ENCODE assay signal across 9 mouse cellular contexts in the genomic region with DNA sequence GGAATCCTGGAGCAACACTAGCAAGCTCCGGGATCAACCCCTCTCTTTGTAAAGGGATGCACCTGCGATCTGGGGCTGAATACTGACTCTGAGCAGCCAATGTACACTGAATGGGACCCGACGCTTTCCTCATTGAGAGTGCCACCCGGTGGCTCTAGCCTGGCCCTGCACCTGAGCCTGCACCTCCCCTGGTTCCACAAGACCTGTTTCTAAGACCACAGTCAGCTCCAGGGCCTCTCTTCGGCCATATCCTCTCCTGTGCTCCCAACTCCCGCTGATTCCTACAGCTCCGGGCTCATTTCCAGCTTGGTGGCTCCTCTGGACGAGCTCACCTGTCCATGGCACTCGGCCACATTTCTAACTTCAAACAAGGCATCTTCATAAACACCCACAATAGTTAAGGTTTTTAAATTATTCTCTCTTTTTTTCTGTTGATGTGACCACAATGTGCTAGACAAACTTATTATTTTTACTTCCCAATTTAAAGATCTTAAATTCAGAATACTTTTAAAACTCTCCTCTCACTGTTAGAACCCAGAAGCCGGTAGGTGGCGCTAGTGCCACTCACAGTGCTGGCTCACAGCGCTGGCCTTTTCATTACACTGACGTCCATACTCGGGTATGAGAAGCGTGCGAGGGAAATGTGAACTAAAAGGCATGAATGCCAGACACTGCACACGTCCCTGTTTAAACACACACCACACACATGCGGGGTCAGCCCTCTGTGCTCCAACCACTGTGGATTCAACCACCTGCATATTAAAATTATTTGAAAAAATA. TPM values are rescaled to one million over a fixed set of nuclear protein-coding genes. Genes with fewer than 3 reads are reported as not detected.
DNase-seq lines count a peak whose midpoint lies in the region; ATAC-seq and TF ChIP-seq lines count a peak whose summit lies in the region.
"Had no signal": no experiment of that assay in that cellular context is flagged by ENCODE, and none has a peak within 500 bp of the region (broad histone marks: within the 10 kb centered on the region; RNA-seq: fewer than 3 reads in every experiment).

No protein-coding gene starts in this region.

- no peak for TF ChIP-seq EP300 in liver, embryonic 14.5 days (IDR thresholded peaks at IDR 0.05; ENCODE audit: low read depth)

- peak; percentile 28 to 51 for DNase-seq in CD8-positive naive resting alpha-beta T cell, adult 2 months (ENCODE audit: low read depth in 2 of 2, low spot score in 2 of 2)
- DNase-seq in c-Kit-negative CD71-positive TER-119-positive erythroid progenitor cells, embryonic 14.5 days (ENCODE audit: low read depth, low spot score), result peak; percentile 9
- peak; percentile 81 to 93 for DNase-seq in kidney, postnatal 25 days
- peak; percentile 20 to 41 (median 33) for DNase-seq in liver, embryonic 14.5 days (ENCODE audit: low read depth in 3 of 3, low spot score in 3 of 3)

- ATAC-seq in forebrain, embryonic 12.5 days (ENCODE audit: low FRiP score), result peak; percentile 70
- ATAC-seq in heart, embryonic 16.5 days (replicated peaks; ENCODE audit: extremely low read depth, insufficient read depth, low FRiP score), result peak; percentile 74
- no peak for ATAC-seq in liver, embryonic 14.5 days (ENCODE audit: insufficient read depth)
- peak; percentile 90 for ATAC-seq in neural tube, embryonic 15.5 days (ENCODE audit: low FRiP score)

- 16% methylated on average over 19 of the region's 19 CpGs for WGBS in forebrain, embryonic 12.5 days
- WGBS in heart, embryonic 16.5 days, result 20% methylated on average over 19 of the region's 19 CpGs
- WGBS in liver, embryonic 14.5 days (ENCODE audit: insufficient replicate concordance), result 23% methylated on average over 19 of the region's 19 CpGs
- 16% methylated on average over 19 of the region's 19 CpGs for WGBS in neural tube, embryonic 15.5 days

- 0 out of 2 replicates have a peak, but pooled peaks cover 4% of the 10 kb centered on the region for H3K4me1 ChIP-seq in forebrain, embryonic 12.5 days
- peaks cover 19% of the 10 kb centered on the region for H3K4me1 ChIP-seq in heart, embryonic 16.5 days (ENCODE audit: control insufficient read depth, insufficient read depth, low read length)
- no peaks in the 10 kb centered on the region for H3K4me1 ChIP-seq in liver, embryonic 14.5 days (replicated peaks; ENCODE audit: control insufficient read depth in 2 of 2, insufficient read depth in 2 of 2, low read length in 1 of 2)
- H3K4me1 ChIP-seq in neural tube, embryonic 15.5 days, result peaks cover 6% of the 10 kb centered on the region
- no peaks in the 10 kb centered on the region for H3K4me1 ChIP-seq in testis, adult 2 months (ENCODE audit: control insufficient read depth, insufficient read depth, low read length)

- TF ChIP-seq POLR2A in testis, adult 2 months (IDR thresholded peaks at IDR 0.05; ENCODE audit: control insufficient read depth, low read depth, low read length), result no peak

- no peaks in the 10 kb centered on the region for H3K9me3 ChIP-seq in forebrain, embryonic 12.5 days
- no peaks in the 10 kb centered on the region for H3K9me3 ChIP-seq in heart, embryonic 16.5 days (replicated peaks; ENCODE audit: control insufficient read depth, low read length)
- H3K9me3 ChIP-seq in liver, embryonic 14.5 days (ENCODE audit: control insufficient read depth, low read length), result no peaks in the 10 kb centered on the region
- H3K9me3 ChIP-seq in neural tube, embryonic 15.5 days (replicated peaks), result no peaks in the 10 kb centered on the region

- no peak overlapping the region for H3K4me2 ChIP-seq in forebrain, embryonic 12.5 days
- no peak overlapping the region for H3K4me2 ChIP-seq in heart, embryonic 16.5 days (ENCODE audit: low read depth, low read length)
- H3K4me2 ChIP-seq in liver, embryonic 14.5 days (ENCODE audit: low read depth), result no peak overlapping the region
- H3K4me2 ChIP-seq in neural tube, embryonic 15.5 days, result no peak overlapping the region

- no peaks in the 10 kb centered on the region for H3K36me3 ChIP-seq in forebrain, embryonic 12.5 days (replicated peaks)
- H3K36me3 ChIP-seq in heart, embryonic 16.5 days (ENCODE audit: control insufficient read depth, insufficient read depth), result peaks cover 29% of the 10 kb centered on the region
- H3K36me3 ChIP-seq in liver, embryonic 14.5 days (replicated peaks; ENCODE audit: control insufficient read depth, insufficient read depth, low read depth), result no peaks in the 10 kb centered on the region
- no peaks in the 10 kb centered on the region for H3K36me3 ChIP-seq in neural tube, embryonic 15.5 days
- H3K36me3 ChIP-seq in testis, adult 2 months (ENCODE audit: control insufficient read depth, insufficient read depth, low read length), result no peaks in the 10 kb centered on the region

- no peaks in the 10 kb centered on the region for H3K27me3 ChIP-seq in forebrain, embryonic 12.5 days
- no peaks in the 10 kb centered on the region for H3K27me3 ChIP-seq in heart, embryonic 16.5 days (ENCODE audit: control insufficient read depth, insufficient read depth, low read length)
- H3K27me3 ChIP-seq in liver, embryonic 14.5 days (ENCODE audit: control insufficient read depth, insufficient read depth, low read length), result no peaks in the 10 kb centered on the region
- H3K27me3 ChIP-seq in neural tube, embryonic 15.5 days (replicated peaks), result 0 out of 2 replicates have a peak, but pooled peaks cover 3% of the 10 kb centered on the region
- H3K27me3 ChIP-seq in testis, adult 2 months (ENCODE audit: control insufficient read depth, insufficient read depth, low read length), result no peaks in the 10 kb centered on the region

- no peak overlapping the region for H3K9ac ChIP-seq in forebrain, embryonic 12.5 days
- H3K9ac ChIP-seq in heart, embryonic 16.5 days (ENCODE audit: low read length), result no peak overlapping the region
- H3K9ac ChIP-seq in liver, embryonic 14.5 days (replicated peaks), result no peak overlapping the region
- H3K9ac ChIP-seq in neural tube, embryonic 15.5 days (replicated peaks), result no peak overlapping the region

- peak; percentile 77 for TF ChIP-seq CTCF in liver, embryonic 14.5 days (IDR thresholded peaks at IDR 0.05; ENCODE audit: low read depth)
- TF ChIP-seq CTCF in testis, adult 2 months (IDR thresholded peaks at IDR 0.05; ENCODE audit: control insufficient read depth, insufficient read depth, insufficient replicate concordance, low read depth, low read length), result peak; percentile 56; the same call in 1 of the 2 replicates

- H3K4me3 ChIP-seq in forebrain, embryonic 12.5 days (replicated peaks), result no peak overlapping the region
- no peak overlapping the region for H3K4me3 ChIP-seq in heart, embryonic 16.5 days (ENCODE audit: low read length)
- H3K4me3 ChIP-seq in liver, embryonic 14.5 days (ENCODE audit: insufficient read depth in 1 of 2, low read depth in 2 of 2, low read length in 2 of 2), result no peak overlapping the region
- no peak overlapping the region for H3K4me3 ChIP-seq in neural tube, embryonic 15.5 days (replicated peaks)
- no peak overlapping the region for H3K4me3 ChIP-seq in testis, adult 2 months (ENCODE audit: control insufficient read depth, low read depth, low read length)
- H3K4me3 ChIP-seq: erythroblast, embryonic 14.5 days had no signal

- no peak overlapping the region for H3K27ac ChIP-seq in forebrain, embryonic 12.5 days
- no peak overlapping the region for H3K27ac ChIP-seq in heart, embryonic 16.5 days (ENCODE audit: low read length)
- H3K27ac ChIP-seq in liver, embryonic 14.5 days, result no peak overlapping the region
- H3K27ac ChIP-seq in neural tube, embryonic 15.5 days (replicated peaks), result no peak overlapping the region
- H3K27ac ChIP-seq in testis, adult 2 months (ENCODE audit: control insufficient read depth, insufficient read depth, low read depth, low read length), result no peak overlapping the region

RNA-seq across cellular contexts. Expression of gene Myzap, which starts 48.5 kb away (rescaled TPM):
- 3.1 and 3.5 TPM in 2 replicates for polyA plus RNA-seq in forebrain, embryonic 12.5 days (2016; fragmentation: Nextera tagmentation; extraction: Ambion mirVana)
- polyA plus RNA-seq in heart, embryonic 16.5 days (2015; fragmentation: Nextera tagmentation; extraction: Ambion mirVana), result 168 and 183 TPM in 2 replicates
- polyA plus RNA-seq in liver, embryonic 14.5 days (2012; rRNA removed), result 0.82 and 1.8 TPM in 2 replicates
- polyA plus RNA-seq in liver, embryonic 14.5 days (2014; fragmentation: Nextera tagmentation; extraction: Ambion mirVana), result 1.6 and 2.5 TPM in 2 replicates
- 2.5 and 6.8 TPM in 2 replicates for polyA plus RNA-seq in neural tube, embryonic 15.5 days (2015; fragmentation: Nextera tagmentation; extraction: Ambion mirVana)
- 2.7 and 4.1 TPM in 2 replicates for polyA plus RNA-seq in testis, adult 2 months (2012; rRNA removed)
- polyA plus RNA-seq: erythroblast, embryonic 14.5 days had no signal

RNA-seq across cellular contexts. Expression of gene Polr2m, which starts 57.9 kb away (rescaled TPM):
- polyA plus RNA-seq in forebrain, embryonic 12.5 days (2016; fragmentation: Nextera tagmentation; extraction: Ambion mirVana), result 452 and 458 TPM in 2 replicates
- polyA plus RNA-seq in heart, embryonic 16.5 days (2015; fragmentation: Nextera tagmentation; extraction: Ambion mirVana), result 318 and 319 TPM in 2 replicates
- 47.3 and 86.5 TPM in 2 replicates for polyA plus RNA-seq in liver, embryonic 14.5 days (2012; rRNA removed)
- 75.2 and 91.5 TPM in 2 replicates for polyA plus RNA-seq in liver, embryonic 14.5 days (2014; fragmentation: Nextera tagmentation; extraction: Ambion mirVana)
- 327 and 331 TPM in 2 replicates for polyA plus RNA-seq in neural tube, embryonic 15.5 days (2015; fragmentation: Nextera tagmentation; extraction: Ambion mirVana)
- polyA plus RNA-seq in testis, adult 2 months (2012; rRNA removed), result 23.8 and 30.9 TPM in 2 replicates

Comparison
In these comparisons a context has a peak if more than half of its experiments do, and no peak if none do; other contexts are left out.
1. DNase-seq: peak in every context shown above with its lines; median percentile 87 in kidney, postnatal 25 days; 40 in CD8-positive naive resting alpha-beta T cell, adult 2 months; 33 in liver, embryonic 14.5 days; 9 in c-Kit-negative CD71-positive TER-119-positive erythroid progenitor cells, embryonic 14.5 days.
2. RNA of gene Myzap, which starts 48.5 kb away (polyA plus RNA-seq): 168 to 183 TPM in heart, embryonic 16.5 days; 2.7 to 4.1 TPM in testis, adult 2 months, 3.1 to 3.5 TPM in forebrain, embryonic 12.5 days, 0.82 to 2.5 TPM in liver, embryonic 14.5 days and 2.5 to 6.8 TPM in neural tube, embryonic 15.5 days; every median in the first group is over 10 times any median in the second.